Mouse (Mus musculus) thymus, adult 2 months (tissue): ENCODE measurements around the gene Sept11. TPM values are rescaled to one million over a fixed set of nuclear protein-coding genes. Genes with fewer than 3 reads are reported as not detected.

ENCODE experiments used
- DNase-seq: peaks from one replicate; pipeline ENCODE4 v3.0.0; 2021
- H3K27ac ChIP-seq: fragments of 200-500 bp; 2 replicates; pipeline ENCODE4 v1.5.1; 2012; ENCODE audit warnings: low read length, control low read depth; ENCODE audit not compliant: control insufficient read depth, insufficient read depth
- H3K27me3 ChIP-seq: fragments of 200-500 bp; 2 replicates; pipeline ENCODE4 v1.6.1; 2012; ENCODE audit warnings: mild to moderate bottlenecking, low read length, moderate library complexity, mixed read lengths; ENCODE audit not compliant: control insufficient read depth, insufficient read depth
- H3K36me3 ChIP-seq: fragments of 200-500 bp; 2 replicates; pipeline ENCODE4 v1.6.1; 2012; ENCODE audit warnings: mild to moderate bottlenecking, low read length, moderate library complexity; ENCODE audit not compliant: control insufficient read depth, insufficient read depth
- H3K4me1 ChIP-seq: fragments of 200-500 bp; replicated peaks from 2 replicates; pipeline ENCODE4 v1.6.1; 2012; ENCODE audit warnings: low read length; ENCODE audit not compliant: control insufficient read depth, insufficient read depth
- H3K4me3 ChIP-seq: fragments of 200-500 bp; 2 replicates; pipeline ENCODE4 v1.5.1; 2012; ENCODE audit warnings: mild to moderate bottlenecking, low read length, control low read depth, moderate library complexity; ENCODE audit not compliant: control insufficient read depth, insufficient read depth
- CTCF ChIP-seq: fragments of 200-500 bp; IDR thresholded peaks from 2 replicates; pipeline ENCODE4 v1.5.1; 2012; ENCODE audit warnings: mild to moderate bottlenecking, control low read depth, low read length, moderate library complexity, borderline replicate concordance; ENCODE audit not compliant: control insufficient read depth, poor library complexity, insufficient read depth; ENCODE audit errors: extremely low read depth
- POLR2A ChIP-seq: fragments of 200-500 bp; IDR thresholded peaks from 2 replicates; pipeline ENCODE4 v1.6.1; 2012; ENCODE audit warnings: mild to moderate bottlenecking, low read length, control low read depth, moderate library complexity; ENCODE audit not compliant: control insufficient read depth, poor library complexity, insufficient read depth; ENCODE audit errors: extremely low read depth
- WGBS: fragments of 180-500 bp; shearing (Covaris S2); methylation state at CpG from one replicate; pipeline ENCODE4 v1.1.7; 2018; 5-methylcytosine and 5-hydroxymethylcytosine counted together
- polyA plus RNA-seq: library from polyadenylated mRNA; depleted of rRNA; stranded (reverse); fragments of >200 nt; gene quantifications from 2 replicates; pipeline ENCODE4 v1.2.3, GENCODE M21; 2012

The Sept11 gene
- polyA plus RNA-seq, 1 experiment, result 39.0 TPM

DNA sequence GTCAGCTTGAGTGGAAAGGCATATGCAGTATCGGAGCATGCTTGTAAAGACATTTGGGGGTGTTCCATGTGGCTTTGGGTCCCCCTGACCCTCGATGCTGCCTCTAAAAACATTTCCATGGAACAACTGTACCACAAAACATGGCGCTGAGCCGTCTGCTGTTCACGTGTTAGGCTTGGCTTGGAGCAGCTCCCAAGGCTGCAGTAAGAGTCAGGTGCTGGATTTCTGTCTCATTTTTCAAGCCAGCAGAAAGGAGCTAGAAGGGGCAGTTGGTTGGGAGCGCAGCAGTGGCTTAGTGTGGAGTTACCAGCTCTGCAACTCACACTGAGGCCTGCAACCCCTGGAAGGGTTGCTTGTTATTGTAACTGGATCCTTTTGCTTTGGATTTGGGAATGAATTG, 21.3 kb downstream of the Sept11 start:
- no peak for DNase-seq
- WGBS, result 91% methylated on average over 6 of the region's 6 CpGs
- Histone ChIP-seq H3K4me1 (no peaks in the 10 kb centered on the region), H3K27ac (no peak overlapping the region; the same call in 1 of the 2 replicates), H3K36me3 (no peaks in the 10 kb centered on the region), H3K4me3 (no peak overlapping the region), H3K27me3 (no peaks in the 10 kb centered on the region)
- TF ChIP-seq POLR2A (no peak), CTCF (no peak)

DNA sequence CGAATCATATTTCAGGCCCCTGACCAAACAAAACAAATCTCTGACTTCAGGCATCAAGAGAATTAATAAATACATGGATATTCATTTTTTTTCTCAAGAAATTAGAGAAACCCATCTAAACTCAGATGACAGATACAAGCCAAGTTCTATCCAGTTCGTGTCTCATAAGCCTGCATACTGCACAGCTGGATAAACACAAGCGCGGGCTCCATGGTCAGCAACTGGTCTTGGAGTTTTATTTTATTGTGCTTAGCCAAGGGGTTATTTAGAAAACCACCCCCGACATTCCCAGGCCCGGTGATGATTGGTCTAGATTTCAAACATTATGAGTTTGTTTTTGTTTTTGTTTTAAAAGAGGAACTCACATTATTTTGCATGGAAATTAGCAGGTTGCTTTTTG, 21.8 kb downstream of the Sept11 start:
- 93% methylated on average over 6 of the region's 6 CpGs for WGBS
- Histone ChIP-seq H3K4me3 (no peak overlapping the region), H3K36me3 (no peaks in the 10 kb centered on the region), H3K27ac (no peak overlapping the region), H3K27me3 (no peaks in the 10 kb centered on the region), H3K4me1 (no peaks in the 10 kb centered on the region)
- TF ChIP-seq POLR2A (no peak), CTCF (no peak)
- no peak for DNase-seq

DNA sequence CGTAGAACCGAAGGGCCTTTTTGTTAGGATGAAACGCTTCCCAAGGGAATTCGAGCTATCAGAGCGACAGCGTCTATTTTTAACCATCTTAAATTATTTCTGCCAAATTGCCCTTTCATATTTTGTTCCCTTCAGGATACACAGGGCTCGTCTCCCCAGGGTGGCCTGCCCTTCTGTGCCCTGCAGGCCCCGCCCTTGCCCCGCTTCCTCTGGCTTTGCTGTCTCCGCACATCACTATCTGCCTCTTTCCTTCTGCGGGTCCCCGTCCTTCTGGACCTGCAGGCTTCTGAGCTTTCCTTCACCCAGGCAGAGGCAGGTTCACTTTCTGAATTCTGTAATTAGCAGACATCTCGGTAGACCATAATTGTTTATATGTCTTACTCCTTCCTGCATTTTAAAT, 22.6 kb downstream of the Sept11 start:
- Histone ChIP-seq H3K4me1 (no peaks in the 10 kb centered on the region), H3K4me3 (no peak overlapping the region), H3K36me3 (no peaks in the 10 kb centered on the region), H3K27me3 (no peaks in the 10 kb centered on the region), H3K27ac (no peak overlapping the region)
- no peak for DNase-seq
- TF ChIP-seq CTCF (no peak), POLR2A (no peak)
- WGBS, result 90% methylated on average over 13 of the region's 13 CpGs

DNA sequence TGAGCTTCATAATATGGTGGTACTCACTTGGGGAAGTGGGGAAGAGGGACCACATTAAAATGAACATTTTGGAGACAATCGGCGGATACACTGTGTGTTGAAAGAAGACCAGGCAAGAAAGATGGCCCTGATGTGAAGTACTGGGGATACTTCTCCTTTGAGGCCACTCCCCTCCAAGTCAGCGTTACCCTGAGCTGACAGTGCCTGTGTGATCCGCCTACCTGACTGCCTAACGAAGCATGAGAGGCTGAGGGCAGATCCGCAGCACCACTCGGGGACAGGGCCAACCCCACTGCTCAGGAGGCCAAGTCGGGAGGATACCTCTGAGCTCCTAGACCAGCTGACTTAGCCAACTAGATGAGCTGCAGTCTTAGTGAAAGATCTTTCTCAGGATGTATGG, 24.4 kb downstream of the Sept11 start:
- H3K4me3 ChIP-seq, result no peak overlapping the region
- no peak overlapping the region for H3K27ac ChIP-seq
- TF ChIP-seq POLR2A (no peak), CTCF (no peak)
- no peak for DNase-seq
- H3K4me1 ChIP-seq, result no peaks in the 10 kb centered on the region
- no peaks in the 10 kb centered on the region for H3K27me3 ChIP-seq
- no peaks in the 10 kb centered on the region for H3K36me3 ChIP-seq
- WGBS, result 84% methylated on average over 8 of the region's 8 CpGs

DNA sequence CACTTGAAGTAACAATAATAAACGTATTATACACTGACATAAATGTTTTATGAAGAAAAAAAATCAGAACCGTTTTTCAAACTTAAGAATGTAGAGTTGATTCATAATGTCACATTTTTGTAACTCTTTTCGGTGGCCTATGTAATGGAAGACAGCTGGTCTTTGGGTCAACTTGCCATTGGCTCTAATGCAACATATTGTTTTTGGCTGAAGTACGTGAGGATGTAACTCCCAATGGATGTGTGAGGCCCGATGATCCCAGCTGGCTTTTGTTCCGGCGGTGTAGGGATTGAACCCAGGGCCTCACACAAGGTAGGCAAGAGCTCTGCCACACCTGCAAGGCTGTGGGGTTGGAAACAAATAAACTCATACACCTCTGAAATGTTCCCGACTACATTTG, 28.4 kb downstream of the Sept11 start:
- Histone ChIP-seq H3K4me1 (no peaks in the 10 kb centered on the region), H3K36me3 (no peaks in the 10 kb centered on the region), H3K4me3 (no peak overlapping the region), H3K27me3 (no peaks in the 10 kb centered on the region), H3K27ac (no peak overlapping the region)
- TF ChIP-seq CTCF, result no peak
- TF ChIP-seq POLR2A, result no peak
- 93% methylated on average over 8 of the region's 8 CpGs for WGBS
- DNase-seq, result no peak

DNA sequence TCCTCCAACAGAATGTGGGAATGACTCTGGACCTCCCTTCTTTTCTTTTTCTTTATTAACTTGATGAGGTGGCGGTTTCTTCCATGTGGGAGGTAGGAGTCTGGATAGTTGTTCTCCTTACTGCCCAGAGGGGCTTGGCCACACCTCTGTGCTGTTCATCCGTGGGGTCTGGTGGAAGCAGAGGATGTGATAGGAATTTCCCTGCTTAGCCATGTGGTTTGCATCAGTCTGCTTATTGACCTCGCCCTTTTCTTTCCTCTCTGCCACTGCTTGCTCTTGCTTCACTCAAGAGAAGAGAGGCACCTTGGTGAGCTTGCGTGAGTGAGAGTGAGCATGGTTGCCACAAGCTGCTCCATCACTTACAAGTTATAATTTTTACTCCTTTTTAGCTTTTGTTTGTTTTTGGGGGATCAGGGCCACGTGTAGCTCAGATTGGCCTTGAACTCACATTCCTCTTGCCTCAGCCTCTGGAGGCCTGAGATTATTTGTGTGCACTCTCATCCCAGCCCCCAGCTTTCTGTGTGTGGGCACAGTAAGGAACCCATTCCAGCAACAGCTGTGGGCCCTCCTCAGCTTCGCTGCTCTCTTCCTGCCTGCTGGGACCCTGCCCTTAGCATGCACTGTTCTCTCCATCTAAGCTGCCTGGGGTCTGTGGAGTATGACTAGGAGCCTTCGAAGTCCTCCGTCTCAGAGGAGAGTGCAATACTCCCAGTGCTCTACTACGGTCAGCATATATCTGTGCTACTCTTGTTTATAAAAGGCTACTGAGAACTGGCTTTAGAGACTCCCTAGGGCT, 31.0 kb downstream of the Sept11 start:
- 0 out of 2 replicates have a peak, but pooled peaks cover 3% of the 10 kb centered on the region for H3K4me1 ChIP-seq
- WGBS, result 89% methylated on average over 9 of the region's 9 CpGs
- DNase-seq, result no peak
- H3K4me3 ChIP-seq, result no peak overlapping the region
- no peaks in the 10 kb centered on the region for H3K27me3 ChIP-seq
- no peak overlapping the region for H3K27ac ChIP-seq
- no peaks in the 10 kb centered on the region for H3K36me3 ChIP-seq
- no peak for TF ChIP-seq POLR2A
- no peak for TF ChIP-seq CTCF

DNA sequence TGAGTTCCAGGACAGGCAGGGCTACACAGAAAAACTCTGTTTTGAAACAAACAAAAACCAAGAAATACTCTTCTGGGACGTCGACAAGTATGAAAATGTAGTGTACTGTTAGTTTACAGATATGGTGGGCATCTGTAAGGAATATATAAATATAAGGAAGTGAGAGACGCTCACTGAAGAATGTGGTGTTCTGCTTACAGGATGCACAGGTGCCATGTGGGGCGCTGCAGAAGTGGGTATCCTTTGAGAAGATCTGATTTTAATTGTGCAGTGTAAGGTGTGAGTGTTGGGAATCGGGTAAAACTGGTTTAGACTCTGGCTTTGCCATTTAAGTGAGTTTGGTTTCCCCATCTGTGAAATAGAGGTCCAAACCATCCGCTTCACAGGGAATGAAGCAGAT, 32.1 kb downstream of the Sept11 start:
- Histone ChIP-seq H3K4me1 (peaks cover 9% of the 10 kb centered on the region; the same call in 1 of the 2 replicates), H3K36me3 (no peaks in the 10 kb centered on the region), H3K27me3 (no peaks in the 10 kb centered on the region), H3K4me3 (no peak overlapping the region), H3K27ac (no peak overlapping the region)
- WGBS, result 83% methylated on average over 6 of the region's 6 CpGs
- DNase-seq, result no peak
- no peak for TF ChIP-seq CTCF
- no peak for TF ChIP-seq POLR2A
